Mouse (Mus musculus) R1 (cell line): ENCODE results near the gene Klhdc8a.
A peak's percentile ranks its signal among the peaks of the same experiment; 100 is the strongest.

Source experiments
- DNase-seq: peaks from one replicate; pipeline ENCODE4 v3.0.0-alpha.2; 2018; ENCODE audit warnings: low read depth, low spot score

Gene Klhdc8a

GRCm38 (mm10) chr1:132290921-132291675 is 7.3 kb upstream of the Klhdc8a start:
- DNase-seq: peak; percentile 88

GRCm38 (mm10) chr1:132291706-132292105 is 6.7 kb upstream of the Klhdc8a start:
- DNase-seq: peak; percentile 79

GRCm38 (mm10) chr1:132292318-132293129 is 5.9 kb upstream of the Klhdc8a start:
- DNase-seq: peak; percentile 92

GRCm38 (mm10) chr1:132295506-132295905 is 2.9 kb upstream of the Klhdc8a start:
- DNase-seq: peak; percentile 60

GRCm38 (mm10) chr1:132296051-132296450 is 2.4 kb upstream of the Klhdc8a start:
- peak; percentile 35 for DNase-seq

GRCm38 (mm10) chr1:132298801-132299464 is 507 bp downstream of the Klhdc8a start:
- no peak for DNase-seq

GRCm38 (mm10) chr1:132299744-132300143 is 1.3 kb downstream of the Klhdc8a start:
- DNase-seq: no peak

- no peak for DNase-seq
Measured at GRCm38 (mm10) chr1:132301242-132301641, 2.8 kb downstream of the Klhdc8a start.

GRCm38 (mm10) chr1:132302341-132302866 is 4.0 kb downstream of the Klhdc8a start:
- no peak for DNase-seq

- peak; percentile 20 for DNase-seq
Measured at GRCm38 (mm10) chr1:132304618-132305214, 6.3 kb downstream of the Klhdc8a start.

GRCm38 (mm10) chr1:132306160-132306559 is 7.7 kb downstream of the Klhdc8a start:
- peak; percentile 72 for DNase-seq

- DNase-seq: peak; percentile 40
Measured at GRCm38 (mm10) chr1:132306808-132307207, 8.4 kb downstream of the Klhdc8a start.

- DNase-seq: no peak
Measured at GRCm38 (mm10) chr1:132307962-132308361, 9.5 kb downstream of the Klhdc8a start.

- DNase-seq: no peak
Measured at GRCm38 (mm10) chr1:132308674-132309073, 10.2 kb downstream of the Klhdc8a start.

- DNase-seq: no peak
Measured at GRCm38 (mm10) chr1:132310754-132311153, 12.3 kb downstream of the Klhdc8a start.

- DNase-seq: no peak
Measured at GRCm38 (mm10) chr1:132311174-132311859, 12.9 kb downstream of the Klhdc8a start.

GRCm38 (mm10) chr1:132312043-132312442 is 13.6 kb downstream of the Klhdc8a start:
- no peak for DNase-seq

GRCm38 (mm10) chr1:132312703-132313102 is 14.3 kb downstream of the Klhdc8a start:
- peak; percentile 77 for DNase-seq

- DNase-seq: peak; percentile 98
Measured at GRCm38 (mm10) chr1:132315889-132316624, 17.6 kb downstream of the Klhdc8a start, which contains the start of gene Nuak2. Gene Nuak2 (plus strand): TSS chr1:132316126.

GRCm38 (mm10) chr1:132316625-132316994 is 18.2 kb downstream of the Klhdc8a start:
- DNase-seq: no peak
